Mouse (Mus musculus): ENCODE measurements around the gene Vps13d. TPM values are rescaled to one million over a fixed set of nuclear protein-coding genes. Genes with fewer than 3 reads are reported as not detected.
A peak's percentile ranks its signal among the peaks of the same experiment; 100 is the strongest.

The Vps13d gene
- total RNA-seq, 2 experiments from 2014 or later: 67.7 to 68.9 TPM

GRCm38 (mm10) chr4:145034506-145035243 lies 160.1 kb downstream of the Vps13d start:
- DNase-seq: peak; percentile 63

- DNase-seq: no peak
Observed at GRCm38 (mm10) chr4:145033392-145033791, 161.4 kb downstream of the Vps13d start.

- no peak for DNase-seq
Observed at GRCm38 (mm10) chr4:145032637-145033036, 162.2 kb downstream of the Vps13d start.

- DNase-seq: no peak
Observed at GRCm38 (mm10) chr4:145031510-145031909, 163.3 kb downstream of the Vps13d start.

GRCm38 (mm10) chr4:145026449-145026851 lies 168.4 kb downstream of the Vps13d start:
- no peak for DNase-seq

GRCm38 (mm10) chr4:145025409-145025762 lies 169.4 kb downstream of the Vps13d start:
- DNase-seq: peak; percentile 38

- no peak for DNase-seq
Observed at GRCm38 (mm10) chr4:145024694-145025408, 170.0 kb downstream of the Vps13d start.

GRCm38 (mm10) chr4:145023911-145024310 lies 170.9 kb downstream of the Vps13d start:
- no peak for DNase-seq

- no peak for DNase-seq
Observed at GRCm38 (mm10) chr4:145022815-145023214, 172.0 kb downstream of the Vps13d start.

- DNase-seq: no peak
Observed at GRCm38 (mm10) chr4:145022211-145022610, 172.6 kb downstream of the Vps13d start.

GRCm38 (mm10) chr4:145020383-145020782 lies 174.4 kb downstream of the Vps13d start:
- no peak for DNase-seq

- no peak for DNase-seq
Observed at GRCm38 (mm10) chr4:145019121-145019714, 175.6 kb downstream of the Vps13d start.

- peak; percentile 64 for DNase-seq
Observed at GRCm38 (mm10) chr4:145017745-145018144, 177.1 kb downstream of the Vps13d start.

GRCm38 (mm10) chr4:145016669-145017068 lies 178.1 kb downstream of the Vps13d start:
- DNase-seq: no peak

GRCm38 (mm10) chr4:145014632-145014960 lies 180.2 kb downstream of the Vps13d start:
- DNase-seq: no peak

GRCm38 (mm10) chr4:145013760-145014631 lies 180.8 kb downstream of the Vps13d start:
- no peak for DNase-seq

GRCm38 (mm10) chr4:145013187-145013586 lies 181.6 kb downstream of the Vps13d start:
- DNase-seq: no peak

GRCm38 (mm10) chr4:145011156-145011555 lies 183.6 kb downstream of the Vps13d start:
- no peak for DNase-seq

- no peak for DNase-seq
Observed at GRCm38 (mm10) chr4:145009934-145010333, 184.9 kb downstream of the Vps13d start.

GRCm38 (mm10) chr4:145009437-145009836 lies 185.4 kb downstream of the Vps13d start:
- DNase-seq: no peak

GRCm38 (mm10) chr4:145005943-145006545 lies 188.8 kb downstream of the Vps13d start:
- no peak for DNase-seq

GRCm38 (mm10) chr4:145004176-145004575 lies 190.6 kb downstream of the Vps13d start:
- no peak for DNase-seq

All from heart, postnatal 4 days (tissue).